In genomic region chr10:121703619-121704018, GRCm38 (mm10) we compare ENCODE assay signal across 14 mouse cellular contexts. TPM values are rescaled to one million over a fixed set of nuclear protein-coding genes. Genes with fewer than 3 reads are reported as not detected.
DNase-seq lines count a peak whose midpoint lies in the region; ATAC-seq and TF ChIP-seq lines count a peak whose summit lies in the region.
"Had no signal": no experiment of that assay in that cellular context is flagged by ENCODE, and none has a peak within 500 bp of the region (broad histone marks: within the 10 kb centered on the region; RNA-seq: fewer than 3 reads in every experiment).

No protein-coding gene starts in this region.

- no peak for TF ChIP-seq EP300 in heart, postnatal 0 days (IDR thresholded peaks at IDR 0.05; ENCODE audit: low read depth)

- no peak for TF ChIP-seq CTCF in heart, postnatal 0 days (IDR thresholded peaks at IDR 0.05; ENCODE audit: low read depth)

- peaks cover 9% of the 10 kb centered on the region for H3K9me3 ChIP-seq in megakaryocyte, embryonic 14.5 days
- no peaks in the 10 kb centered on the region for H3K9me3 ChIP-seq in heart, postnatal 0 days (replicated peaks; ENCODE audit: control insufficient read depth, low read length)
- H3K9me3 ChIP-seq in forebrain, embryonic 10.5 days, result no peaks in the 10 kb centered on the region
- H3K9me3 ChIP-seq: neural tube, embryonic 12.5 days had no signal

- no peak overlapping the region for H3K4me2 ChIP-seq in heart, postnatal 0 days (ENCODE audit: low read depth, low read length)
- H3K4me2 ChIP-seq: midbrain, embryonic 11.5 days; neural tube, embryonic 12.5 days had no signal

- no peak for ATAC-seq in megakaryocyte, adult 5-6 weeks (ENCODE audit: poor library complexity, severe bottlenecking)
- peak; percentile 20; the same call in 1 of the 2 replicates for ATAC-seq in heart, postnatal 0 days (ENCODE audit: insufficient read depth, low read depth)
- ATAC-seq in granulocyte monocyte progenitor cell, adult 5-6 weeks (replicated peaks; ENCODE audit: poor library complexity, severe bottlenecking), result no peak
- ATAC-seq: activated CD4-positive, CD25-positive, alpha-beta regulatory T cell, adult 4 months; intestine, embryonic 16.5 days had no signal

- 58% methylated on average over 6 of the region's 6 CpGs for WGBS in heart, postnatal 0 days
- 85% methylated on average over 6 of the region's 6 CpGs for WGBS in forebrain, embryonic 10.5 days

- H3K27ac ChIP-seq in heart, postnatal 0 days (ENCODE audit: low read depth), result no peak overlapping the region
- H3K27ac ChIP-seq in forebrain, embryonic 10.5 days, result no peak overlapping the region
- H3K27ac ChIP-seq: neural tube, embryonic 12.5 days had no signal

- no peak overlapping the region for H3K9ac ChIP-seq in heart, postnatal 0 days (replicated peaks; ENCODE audit: low read depth, low read length)
- H3K9ac ChIP-seq: neural tube, embryonic 12.5 days had no signal

- peak; percentile 70 for DNase-seq in fibroblast of lung, adult 2 months (ENCODE audit: low read depth)
- DNase-seq in heart, postnatal 0 days (ENCODE audit: low spot score), result no peak
- DNase-seq in lung, postnatal 4 days, result peak; percentile 36 to 63
- DNase-seq in layer of hippocampus, adult 8-10 months (ENCODE audit: low spot score in 2 of 2), result no peak
- no peak for DNase-seq in forebrain, embryonic 10.5 days (ENCODE audit: extremely low spot score, low spot score)
- DNase-seq: cerebellum, adult 9-10 months; right cerebral cortex, postnatal 4 days had no signal

- H3K4me1 ChIP-seq in megakaryocyte, embryonic 14.5 days, result peaks cover 7% of the 10 kb centered on the region; the same call in 1 of the 2 replicates
- H3K4me1 ChIP-seq in heart, postnatal 0 days (ENCODE audit: control insufficient read depth, insufficient read depth), result no peaks in the 10 kb centered on the region
- H3K4me1 ChIP-seq in forebrain, embryonic 10.5 days, result no peaks in the 10 kb centered on the region
- H3K4me1 ChIP-seq: neural tube, embryonic 12.5 days had no signal

- peaks cover 2% of the 10 kb centered on the region for H3K27me3 ChIP-seq in megakaryocyte, embryonic 14.5 days (replicated peaks)
- H3K27me3 ChIP-seq in heart, postnatal 0 days (ENCODE audit: control insufficient read depth, insufficient read depth, low read length), result no peaks in the 10 kb centered on the region
- no peaks in the 10 kb centered on the region for H3K27me3 ChIP-seq in forebrain, embryonic 10.5 days (ENCODE audit: poor library complexity, severe bottlenecking)
- H3K27me3 ChIP-seq: neural tube, embryonic 12.5 days had no signal

- H3K36me3 ChIP-seq in megakaryocyte, embryonic 14.5 days (replicated peaks; ENCODE audit: low read length), result no peaks in the 10 kb centered on the region
- H3K36me3 ChIP-seq in heart, postnatal 0 days (replicated peaks; ENCODE audit: control insufficient read depth, insufficient read depth, low read length), result no peaks in the 10 kb centered on the region
- H3K36me3 ChIP-seq in forebrain, embryonic 10.5 days (replicated peaks), result no peaks in the 10 kb centered on the region
- H3K36me3 ChIP-seq: neural tube, embryonic 12.5 days had no signal

- H3K4me3 ChIP-seq in megakaryocyte, embryonic 14.5 days (replicated peaks), result peak overlapping the region; percentile 71
- H3K4me3 ChIP-seq in heart, postnatal 0 days (ENCODE audit: low read depth, low read length), result no peak overlapping the region
- H3K4me3 ChIP-seq in forebrain, embryonic 10.5 days, result no peak overlapping the region
- H3K4me3 ChIP-seq: neural tube, embryonic 12.5 days had no signal

RNA-seq across cellular contexts. Expression of gene BC048403, which starts 36.1 kb away (rescaled TPM):
- 6.2 and 7.3 TPM in 2 replicates for polyA plus RNA-seq in megakaryocyte, embryonic 14.5 days (2012; ENCODE audit: insufficient read depth, low replicate concordance)
- total RNA-seq in megakaryocyte, adult 5-6 weeks (2015), result 7.0 and 8.5 TPM in 2 replicates
- total RNA-seq in megakaryocyte, adult 5-6 weeks (2017), result 1.1 and 2.7 TPM in 2 replicates
- 1.5 and 1.7 TPM in 2 replicates for total RNA-seq in heart, postnatal 0 days (2014; rRNA removed; ENCODE audit: low replicate concordance)
- polyA plus RNA-seq in heart, postnatal 0 days (2015; fragmentation: Nextera tagmentation; extraction: Ambion mirVana), result 1.1 and 1.2 TPM in 2 replicates
- total RNA-seq in layer of hippocampus, adult 8-10 months (2022), result 10 to 100 TPM in 1 of 4 experiments, 1 to 10 TPM in 3; 9.1 to 10.8 (median 9.4) TPM
- 3.3 and 3.5 TPM in 2 replicates for polyA plus RNA-seq in forebrain, embryonic 10.5 days (2016; fragmentation: Nextera tagmentation; extraction: Ambion mirVana)
- 10.4 and 12.0 TPM in 2 replicates for total RNA-seq in granulocyte monocyte progenitor cell, adult 5-6 weeks (2014; fragmentation: Nextera tagmentation)
- total RNA-seq in granulocyte monocyte progenitor cell, adult 5-6 weeks (2017), result 2.8 and 4.8 TPM in 2 replicates

Comparison
In these comparisons a context has a peak if more than half of its experiments do, and no peak if none do; other contexts are left out.
1. DNase-seq: peak in fibroblast of lung, adult 2 months (single experiment) and lung, postnatal 4 days (2 of 2); none in heart, postnatal 0 days (single experiment), layer of hippocampus, adult 8-10 months (0 of 2) and forebrain, embryonic 10.5 days (single experiment).